Mouse (Mus musculus): Measurements from ENCODE around the gene Mxd4. TPM values are rescaled to one million over a fixed set of nuclear protein-coding genes. Genes with fewer than 3 reads are reported as not detected.

The Mxd4 gene
- total RNA-seq, 1 experiment = 14.2 TPM

GRCm38 (mm10) chr5:34196423-34196822, 8.9 kb upstream of the Mxd4 start:
- in situ Hi-C loops (cut with MboI; ENCODE audit: low sequenced_read_pairs in 2 of 2, unreplicated experiment in 2 of 2) = no loop called here
- H3K9ac ChIP-seq (ENCODE audit: insufficient read depth, low read depth, low read length, poor library complexity, severe bottlenecking) = no peak overlapping the region
- no peak overlapping the region for H3K4me3 ChIP-seq (ENCODE audit: insufficient read depth in 1 of 2, low read depth in 1 of 2, low read length in 2 of 2, poor library complexity in 1 of 2, severe bottlenecking in 1 of 2)
- no peak overlapping the region for H3K27ac ChIP-seq (ENCODE audit: insufficient read depth, low read depth, low read length, poor library complexity, severe bottlenecking)
- no peaks in the 10 kb centered on the region for H3K36me3 ChIP-seq (ENCODE audit: control insufficient read depth, insufficient read depth, low read length, poor library complexity, severe bottlenecking)
- H3K4me1 ChIP-seq (ENCODE audit: control insufficient read depth in 2 of 2, insufficient read depth in 2 of 2, low read length in 2 of 2, poor library complexity in 1 of 2) = no peaks in the 10 kb centered on the region
- H3K9me3 ChIP-seq (ENCODE audit: control insufficient read depth, insufficient read depth, low read depth, low read length) = no peaks in the 10 kb centered on the region
- TF ChIP-seq ZNF384 (IDR thresholded peaks at IDR 0.05; ENCODE audit: low read depth, low read length) = no peak
- no peak for TF ChIP-seq HCFC1 (IDR thresholded peaks at IDR 0.05; ENCODE audit: borderline replicate concordance, insufficient read depth, low read length)
- TF ChIP-seq MAFK (IDR thresholded peaks at IDR 0.05; ENCODE audit: insufficient read depth, low read depth, low read length) = no peak
- no peak for DNase-seq (ENCODE audit: low read depth, low spot score)

- Histone ChIP-seq H3K9ac (ENCODE audit: insufficient read depth, low read depth, low read length, poor library complexity, severe bottlenecking) (no peak overlapping the region), H3K4me1 (ENCODE audit: control insufficient read depth in 2 of 2, insufficient read depth in 2 of 2, low read length in 2 of 2, poor library complexity in 1 of 2) (no peaks in the 10 kb centered on the region), H3K9me3 (ENCODE audit: control insufficient read depth, insufficient read depth, low read depth, low read length) (no peaks in the 10 kb centered on the region), H3K4me3 (ENCODE audit: insufficient read depth in 1 of 2, low read depth in 1 of 2, low read length in 2 of 2, poor library complexity in 1 of 2, severe bottlenecking in 1 of 2) (no peak overlapping the region), H3K36me3 (ENCODE audit: control insufficient read depth, insufficient read depth, low read length, poor library complexity, severe bottlenecking) (no peaks in the 10 kb centered on the region), H3K27ac (ENCODE audit: insufficient read depth, low read depth, low read length, poor library complexity, severe bottlenecking) (no peak overlapping the region)
- no peak for TF ChIP-seq HCFC1 (IDR thresholded peaks at IDR 0.05; ENCODE audit: borderline replicate concordance, insufficient read depth, low read length)
- no peak for TF ChIP-seq ZC3H11A (IDR thresholded peaks at IDR 0.05; ENCODE audit: borderline replicate concordance, low read depth, low read length)
- no peak for TF ChIP-seq MAFK (IDR thresholded peaks at IDR 0.05; ENCODE audit: insufficient read depth, low read depth, low read length)
- no peak for TF ChIP-seq ZNF384 (IDR thresholded peaks at IDR 0.05; ENCODE audit: low read depth, low read length)
- TF ChIP-seq CHD2 (IDR thresholded peaks at IDR 0.05; ENCODE audit: low read depth, low read length) = no peak
- no peak for DNase-seq (ENCODE audit: low read depth, low spot score)
- in situ Hi-C loops (cut with MboI; ENCODE audit: low sequenced_read_pairs in 2 of 2, unreplicated experiment in 2 of 2) = no loop called here
These were observed 8.3 kb upstream of the Mxd4 start for GRCm38 (mm10) chr5:34195786-34196185.

- H3K27ac ChIP-seq (ENCODE audit: insufficient read depth, low read depth, low read length, poor library complexity, severe bottlenecking) = no peak overlapping the region
- in situ Hi-C loops (cut with MboI; ENCODE audit: low sequenced_read_pairs in 2 of 2, unreplicated experiment in 2 of 2) = no loop called here
- no peak for TF ChIP-seq MAFK (IDR thresholded peaks at IDR 0.05; ENCODE audit: insufficient read depth, low read depth, low read length)
- TF ChIP-seq ZNF384 (IDR thresholded peaks at IDR 0.05; ENCODE audit: low read depth, low read length) = no peak
- TF ChIP-seq ZC3H11A (IDR thresholded peaks at IDR 0.05; ENCODE audit: borderline replicate concordance, low read depth, low read length) = no peak
- no peak for TF ChIP-seq CHD2 (IDR thresholded peaks at IDR 0.05; ENCODE audit: low read depth, low read length)
- no peak for TF ChIP-seq HCFC1 (IDR thresholded peaks at IDR 0.05; ENCODE audit: borderline replicate concordance, insufficient read depth, low read length)
- DNase-seq (ENCODE audit: low read depth, low spot score) = no peak
- no peaks in the 10 kb centered on the region for H3K4me1 ChIP-seq (ENCODE audit: control insufficient read depth in 2 of 2, insufficient read depth in 2 of 2, low read length in 2 of 2, poor library complexity in 1 of 2)
- no peak overlapping the region for H3K9ac ChIP-seq (ENCODE audit: insufficient read depth, low read depth, low read length, poor library complexity, severe bottlenecking)
- no peaks in the 10 kb centered on the region for H3K36me3 ChIP-seq (ENCODE audit: control insufficient read depth, insufficient read depth, low read length, poor library complexity, severe bottlenecking)
- no peaks in the 10 kb centered on the region for H3K9me3 ChIP-seq (ENCODE audit: control insufficient read depth, insufficient read depth, low read depth, low read length)
- H3K4me3 ChIP-seq (ENCODE audit: insufficient read depth in 1 of 2, low read depth in 1 of 2, low read length in 2 of 2, poor library complexity in 1 of 2, severe bottlenecking in 1 of 2) = no peak overlapping the region
These were observed 7.6 kb upstream of the Mxd4 start for GRCm38 (mm10) chr5:34194975-34195662.

GRCm38 (mm10) chr5:34194426-34194825, 6.9 kb upstream of the Mxd4 start:
- H3K4me1 ChIP-seq (ENCODE audit: control insufficient read depth in 2 of 2, insufficient read depth in 2 of 2, low read length in 2 of 2, poor library complexity in 1 of 2) = no peaks in the 10 kb centered on the region
- no peaks in the 10 kb centered on the region for H3K36me3 ChIP-seq (ENCODE audit: control insufficient read depth, insufficient read depth, low read length, poor library complexity, severe bottlenecking)
- H3K9me3 ChIP-seq (ENCODE audit: control insufficient read depth, insufficient read depth, low read depth, low read length) = no peaks in the 10 kb centered on the region
- DNase-seq (ENCODE audit: low read depth, low spot score) = no peak
- TF ChIP-seq CHD2 (IDR thresholded peaks at IDR 0.05; ENCODE audit: low read depth, low read length) (no peak), HCFC1 (IDR thresholded peaks at IDR 0.05; ENCODE audit: borderline replicate concordance, insufficient read depth, low read length) (no peak), ZC3H11A (IDR thresholded peaks at IDR 0.05; ENCODE audit: borderline replicate concordance, low read depth, low read length) (no peak), MAFK (IDR thresholded peaks at IDR 0.05; ENCODE audit: insufficient read depth, low read depth, low read length) (no peak), ZNF384 (IDR thresholded peaks at IDR 0.05; ENCODE audit: low read depth, low read length) (no peak)
- H3K4me3 ChIP-seq (ENCODE audit: insufficient read depth in 1 of 2, low read depth in 1 of 2, low read length in 2 of 2, poor library complexity in 1 of 2, severe bottlenecking in 1 of 2) = no peak overlapping the region
- no peak overlapping the region for H3K27ac ChIP-seq (ENCODE audit: insufficient read depth, low read depth, low read length, poor library complexity, severe bottlenecking)
- in situ Hi-C loops (cut with MboI; ENCODE audit: low sequenced_read_pairs in 2 of 2, unreplicated experiment in 2 of 2) = no loop called here
- H3K9ac ChIP-seq (ENCODE audit: insufficient read depth, low read depth, low read length, poor library complexity, severe bottlenecking) = no peak overlapping the region

- no peaks in the 10 kb centered on the region for H3K9me3 ChIP-seq (ENCODE audit: control insufficient read depth, insufficient read depth, low read depth, low read length)
- in situ Hi-C loops (cut with MboI; ENCODE audit: low sequenced_read_pairs in 2 of 2, unreplicated experiment in 2 of 2) = no loop called here
- H3K36me3 ChIP-seq (ENCODE audit: control insufficient read depth, insufficient read depth, low read length, poor library complexity, severe bottlenecking) = no peaks in the 10 kb centered on the region
- no peaks in the 10 kb centered on the region for H3K4me1 ChIP-seq (ENCODE audit: control insufficient read depth in 2 of 2, insufficient read depth in 2 of 2, low read length in 2 of 2, poor library complexity in 1 of 2)
- H3K9ac ChIP-seq (ENCODE audit: insufficient read depth, low read depth, low read length, poor library complexity, severe bottlenecking) = no peak overlapping the region
- H3K4me3 ChIP-seq (ENCODE audit: insufficient read depth in 1 of 2, low read depth in 1 of 2, low read length in 2 of 2, poor library complexity in 1 of 2, severe bottlenecking in 1 of 2) = no peak overlapping the region
- DNase-seq (ENCODE audit: low read depth, low spot score) = no peak
- TF ChIP-seq MAFK (IDR thresholded peaks at IDR 0.05; ENCODE audit: insufficient read depth, low read depth, low read length) = no peak
- no peak for TF ChIP-seq HCFC1 (IDR thresholded peaks at IDR 0.05; ENCODE audit: borderline replicate concordance, insufficient read depth, low read length)
- TF ChIP-seq CHD2 (IDR thresholded peaks at IDR 0.05; ENCODE audit: low read depth, low read length) = no peak
- TF ChIP-seq ZNF384 (IDR thresholded peaks at IDR 0.05; ENCODE audit: low read depth, low read length) = no peak
- TF ChIP-seq ZC3H11A (IDR thresholded peaks at IDR 0.05; ENCODE audit: borderline replicate concordance, low read depth, low read length) = no peak
- H3K27ac ChIP-seq (ENCODE audit: insufficient read depth, low read depth, low read length, poor library complexity, severe bottlenecking) = no peak overlapping the region
These were observed 4.3 kb upstream of the Mxd4 start for GRCm38 (mm10) chr5:34191843-34192242.

Data from ES-E14 (cell line).